Mouse (Mus musculus): ENCODE results near the gene Cbx7.

DNA sequence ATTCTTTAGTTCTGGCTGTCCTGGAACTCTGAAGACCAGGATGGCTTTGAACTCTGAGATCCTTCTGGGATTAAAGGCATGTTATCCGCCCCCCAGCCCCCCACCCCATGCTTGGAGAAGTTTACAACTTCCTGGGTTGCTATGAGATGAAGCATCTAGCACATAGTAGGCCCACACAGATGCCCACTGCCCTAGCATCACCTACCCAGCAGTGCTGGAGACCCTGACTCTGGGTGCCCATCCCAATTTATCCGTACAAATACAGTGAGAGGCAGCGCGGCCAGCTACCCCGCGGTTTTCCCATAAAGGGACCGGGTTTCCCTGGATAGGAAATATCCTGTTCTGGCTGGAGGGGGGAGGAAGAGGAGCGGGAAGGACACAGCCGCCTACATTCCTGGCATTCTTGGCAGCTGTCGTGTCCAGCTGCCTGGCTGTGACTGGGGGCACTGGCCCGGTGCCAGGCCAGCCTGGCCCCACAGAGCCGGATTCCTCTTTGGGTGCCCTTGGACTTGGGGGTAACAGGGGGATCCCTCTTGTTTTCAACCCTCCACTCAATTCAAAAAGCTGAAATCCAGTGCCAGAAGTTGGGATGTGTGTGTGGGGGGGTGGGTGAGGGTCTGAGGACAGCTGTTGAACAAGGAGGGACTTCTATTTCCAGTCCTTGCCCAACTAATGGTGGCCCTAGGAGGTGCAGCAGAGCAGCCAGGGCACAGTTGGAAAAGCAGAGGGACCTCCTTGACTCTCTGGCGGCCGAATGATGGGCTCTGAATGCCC, 19.0 kb downstream of the Cbx7 start:
- no peak for TF ChIP-seq CHD2 (IDR thresholded peaks at IDR 0.05; ENCODE audit: low read depth, low read length)
- no peak for TF ChIP-seq ZNF384 (IDR thresholded peaks at IDR 0.05; ENCODE audit: low read depth, low read length)
- no peak for TF ChIP-seq HCFC1 (IDR thresholded peaks at IDR 0.05; ENCODE audit: borderline replicate concordance, insufficient read depth, low read length)
- no peak for TF ChIP-seq ZC3H11A (IDR thresholded peaks at IDR 0.05; ENCODE audit: borderline replicate concordance, low read depth, low read length)
